Mouse (Mus musculus): ENCODE results near the gene Gins1. TPM values are rescaled to one million over a fixed set of nuclear protein-coding genes. Genes with fewer than 3 reads are reported as not detected.
A peak's percentile ranks its signal among the peaks of the same experiment; 100 is the strongest.

The Gins1 gene
- 1 to 10 TPM in 1 of 2 experiments, under 1 TPM in 1; 0.65 to 1.6 TPM for total RNA-seq (2021)
- long read RNA-seq, experiment 1, partial matches to known transcripts: 0 of 4 reads
- long read RNA-seq, experiment 1, other reads (novel, unspliced or antisense): 4 of 4 reads
- long read RNA-seq, experiment 2, partial matches to known transcripts: 0 of 1 reads
- long read RNA-seq, experiment 2, other reads (novel, unspliced or antisense): 1 of 1 reads

GRCm38 (mm10) chr2:150904936-150905450 is at the start of gene Gins1:
Gene Gins1 (plus strand): TSS chr2:150905400.
- H3K27ac ChIP-seq: peak within 1 kb of the TSS; percentile 91
- peak within 1 kb of the TSS; percentile 90 for H3K4me3 ChIP-seq
- no peak; the same call in 1 of the 2 replicates for TF ChIP-seq CTCF (IDR thresholded peaks at IDR 0.05)
- no peak for DNase-seq (ENCODE audit: extremely low spot score in 1 of 2, low spot score in 2 of 2)
- intact Hi-C loops (cut with DNase I): loop anchor here (2.0 to 5.0 kb wide), 4 partner anchors 60 to 228 kb away; partner anchors contain the start of gene Entpd6

GRCm38 (mm10) chr2:150858724-150859487 is 46.3 kb upstream of the Gins1 start:
- Histone ChIP-seq H3K4me3 (no peak overlapping the region), H3K27ac (no peak overlapping the region)
- no peak for TF ChIP-seq CTCF (IDR thresholded peaks at IDR 0.05)
- DNase-seq (ENCODE audit: extremely low spot score in 1 of 2, low spot score in 2 of 2): no peak
- intact Hi-C loops (cut with DNase I): no loop called here

- H3K27ac ChIP-seq: no peak overlapping the region
- intact Hi-C loops (cut with DNase I): no loop called here
These were observed 45.3 kb upstream of the Gins1 start for GRCm38 (mm10) chr2:150859709-150860470.

GRCm38 (mm10) chr2:150861128-150861527 is 44.1 kb upstream of the Gins1 start:
- intact Hi-C loops (cut with DNase I): no loop called here
- TF ChIP-seq CTCF (IDR thresholded peaks at IDR 0.05): peak; percentile 19
- Histone ChIP-seq H3K4me3 (no peak overlapping the region), H3K27ac (no peak overlapping the region)
- peak in 1 of 2 experiments; percentile 5 for DNase-seq (ENCODE audit: extremely low spot score in 1 of 2, low spot score in 2 of 2)

More at GRCm38 (mm10) chr2:150859709-150860470, 45.3 kb upstream of the Gins1 start:
- peak in 1 of 2 experiments; percentile 7 for DNase-seq (ENCODE audit: extremely low spot score in 1 of 2, low spot score in 2 of 2)
- no peak overlapping the region for H3K4me3 ChIP-seq
- no peak for TF ChIP-seq CTCF (IDR thresholded peaks at IDR 0.05)

GRCm38 (mm10) chr2:150867021-150867420 is 38.2 kb upstream of the Gins1 start:
- no peak for DNase-seq (ENCODE audit: extremely low spot score in 1 of 2, low spot score in 2 of 2)
- no peak for TF ChIP-seq CTCF (IDR thresholded peaks at IDR 0.05)
- Histone ChIP-seq H3K27ac (no peak overlapping the region), H3K4me3 (no peak overlapping the region)
- intact Hi-C loops (cut with DNase I): no loop called here

GRCm38 (mm10) chr2:150869446-150869845 is 35.8 kb upstream of the Gins1 start:
- TF ChIP-seq CTCF (IDR thresholded peaks at IDR 0.05): no peak
- no peak for DNase-seq (ENCODE audit: extremely low spot score in 1 of 2, low spot score in 2 of 2)
- intact Hi-C loops (cut with DNase I): no loop called here
- Histone ChIP-seq H3K27ac (no peak overlapping the region), H3K4me3 (no peak overlapping the region)

- intact Hi-C loops (cut with DNase I): no loop called here
- DNase-seq (ENCODE audit: extremely low spot score in 1 of 2, low spot score in 2 of 2): no peak
- Histone ChIP-seq H3K27ac (no peak overlapping the region), H3K4me3 (no peak overlapping the region)
- TF ChIP-seq CTCF (IDR thresholded peaks at IDR 0.05): no peak
These were observed 30.7 kb upstream of the Gins1 start for GRCm38 (mm10) chr2:150874508-150874907.

GRCm38 (mm10) chr2:150875226-150875625 is 30.0 kb upstream of the Gins1 start:
- Histone ChIP-seq H3K27ac (no peak overlapping the region), H3K4me3 (no peak overlapping the region)
- intact Hi-C loops (cut with DNase I): no loop called here
- TF ChIP-seq CTCF (IDR thresholded peaks at IDR 0.05): no peak
- no peak for DNase-seq (ENCODE audit: extremely low spot score in 1 of 2, low spot score in 2 of 2)

- Histone ChIP-seq H3K4me3 (no peak overlapping the region), H3K27ac (no peak overlapping the region)
- no peak for DNase-seq (ENCODE audit: extremely low spot score in 1 of 2, low spot score in 2 of 2)
- TF ChIP-seq CTCF (IDR thresholded peaks at IDR 0.05): no peak
- intact Hi-C loops (cut with DNase I): no loop called here
These were observed 27.6 kb upstream of the Gins1 start for GRCm38 (mm10) chr2:150877561-150877960.

GRCm38 (mm10) chr2:150884075-150884778 is 21.0 kb upstream of the Gins1 start:
- H3K4me3 ChIP-seq: no peak overlapping the region
- no peak for DNase-seq (ENCODE audit: extremely low spot score in 1 of 2, low spot score in 2 of 2)
- intact Hi-C loops (cut with DNase I): no loop called here
- no peak for TF ChIP-seq CTCF (IDR thresholded peaks at IDR 0.05)
- H3K27ac ChIP-seq: no peak overlapping the region

- intact Hi-C loops (cut with DNase I): no loop called here
- Histone ChIP-seq H3K4me3 (no peak overlapping the region), H3K27ac (no peak overlapping the region)
- TF ChIP-seq CTCF (IDR thresholded peaks at IDR 0.05): no peak
- DNase-seq (ENCODE audit: extremely low spot score in 1 of 2, low spot score in 2 of 2): no peak
These were observed 20.5 kb upstream of the Gins1 start for GRCm38 (mm10) chr2:150884779-150885110.

Measured in left cerebral cortex, adult 2 months (tissue).